Mouse (Mus musculus) limb, embryonic 11.5 days (tissue): ENCODE data around the gene Kremen1. TPM values are rescaled to one million over a fixed set of nuclear protein-coding genes. Genes with fewer than 3 reads are reported as not detected.
A peak's percentile ranks its signal among the peaks of the same experiment; 100 is the strongest.

Experiments
- ATAC-seq: fragments of 200-750 bp; cut with Nextera tagmentation; 2 replicates; pipeline ENCODE4 v1.8.0; 2017; ENCODE audit warnings: low read depth; ENCODE audit not compliant: insufficient number of reproducible peaks, low FRiP score, low TSS enrichment
- DNase-seq: peaks from one replicate; pipeline ENCODE4 v3.0.0-alpha.2; 2015; ENCODE audit warnings: low spot score
- H3K27ac ChIP-seq: fragments of 300-500 bp; sonication (generic); replicated peaks from 2 replicates; pipeline ENCODE4 v1.5.1; 2014; ENCODE audit warnings: low read depth, mild to moderate bottlenecking, low read length
- H3K27me3 ChIP-seq: fragments of 300-500 bp; sonication (generic); 2 replicates; pipeline ENCODE4 v1.6.1; 2014; ENCODE audit warnings: mild to moderate bottlenecking, low read length, mixed read lengths; ENCODE audit not compliant: control insufficient read depth, insufficient read depth
- H3K36me3 ChIP-seq: fragments of 300-500 bp; sonication (generic); 2 replicates; pipeline ENCODE4 v1.6.1; 2014; ENCODE audit warnings: mild to moderate bottlenecking, low read length, moderate library complexity, mixed read lengths; ENCODE audit not compliant: control insufficient read depth, insufficient read depth
- H3K4me1 ChIP-seq: fragments of 300-500 bp; sonication (generic); 2 replicates; pipeline ENCODE4 v1.6.1; 2014; ENCODE audit warnings: low read length, mixed read lengths; ENCODE audit not compliant: control insufficient read depth, insufficient read depth
- H3K4me2 ChIP-seq: fragments of 300-500 bp; sonication (generic); 2 replicates; pipeline ENCODE4 v1.6.1; 2014; ENCODE audit warnings: low read depth, mild to moderate bottlenecking, moderate library complexity; ENCODE audit not compliant: severe bottlenecking
- H3K4me3 ChIP-seq: fragments of 300-500 bp; sonication (generic); 2 replicates; pipeline ENCODE4 v1.5.1; 2014; ENCODE audit warnings: low read depth, low read length
- H3K9ac ChIP-seq: fragments of 300-500 bp; sonication (generic); 2 replicates; pipeline ENCODE4 v1.6.1; 2014; ENCODE audit warnings: mild to moderate bottlenecking, low read length
- H3K9me3 ChIP-seq: fragments of 300-500 bp; sonication (generic); 2 replicates; pipeline ENCODE4 v1.6.1; 2016; ENCODE audit warnings: low read length; ENCODE audit not compliant: control insufficient read depth
- WGBS: fragments of 180-500 bp; shearing (Covaris S2); extraction: QIAGEN DNeasy Blood & Tissue Kit; methylation state at CpG from one replicate; pipeline ENCODE4 v1.1.7; 2014; 5-methylcytosine and 5-hydroxymethylcytosine counted together
- polyA plus RNA-seq: library from polyadenylated mRNA; unstranded; fragments of >200 nt; fragmentation: Nextera tagmentation; extraction: Ambion mirVana; gene quantifications from 2 replicates; pipeline ENCODE4 v1.2.1, GENCODE M21; 2014

The Kremen1 gene
- polyA plus RNA-seq, 1 experiment from 2014 or later: 10.3 TPM

DNA sequence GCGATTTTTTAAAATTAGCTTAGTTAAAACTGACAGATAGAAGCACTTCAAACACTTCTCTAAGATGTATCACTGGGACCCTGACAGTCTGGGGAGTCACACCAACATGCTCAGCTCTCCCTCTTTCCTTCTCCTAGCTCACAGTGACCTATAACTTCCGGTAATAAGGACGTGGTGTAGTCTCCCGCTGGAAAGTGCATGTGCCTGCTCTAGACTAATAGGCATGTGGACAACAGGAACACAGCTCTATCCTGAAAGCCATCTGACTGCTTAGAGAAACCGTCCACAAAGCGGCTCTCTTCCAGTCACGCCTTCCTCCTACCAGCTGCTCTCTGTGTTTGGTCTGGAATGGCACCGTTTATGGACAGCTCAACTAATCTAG is 16.6 kb downstream of the Kremen1 start:
- Histone ChIP-seq H3K36me3 (peaks cover 7% of the 10 kb centered on the region; the same call in 1 of the 2 replicates), H3K9me3 (no peaks in the 10 kb centered on the region), H3K4me2 (peak overlapping the region; percentile 29), H3K27me3 (no peaks in the 10 kb centered on the region), H3K27ac (peak overlapping the region; percentile 45; the same call in 1 of the 2 replicates), H3K9ac (no peak overlapping the region), H3K4me1 (peaks cover 27% of the 10 kb centered on the region), H3K4me3 (no peak overlapping the region)
- DNase-seq (peak; percentile 51), ATAC-seq (no peak)
- WGBS: 13% methylated on average over 8 of the region's 8 CpGs

DNA sequence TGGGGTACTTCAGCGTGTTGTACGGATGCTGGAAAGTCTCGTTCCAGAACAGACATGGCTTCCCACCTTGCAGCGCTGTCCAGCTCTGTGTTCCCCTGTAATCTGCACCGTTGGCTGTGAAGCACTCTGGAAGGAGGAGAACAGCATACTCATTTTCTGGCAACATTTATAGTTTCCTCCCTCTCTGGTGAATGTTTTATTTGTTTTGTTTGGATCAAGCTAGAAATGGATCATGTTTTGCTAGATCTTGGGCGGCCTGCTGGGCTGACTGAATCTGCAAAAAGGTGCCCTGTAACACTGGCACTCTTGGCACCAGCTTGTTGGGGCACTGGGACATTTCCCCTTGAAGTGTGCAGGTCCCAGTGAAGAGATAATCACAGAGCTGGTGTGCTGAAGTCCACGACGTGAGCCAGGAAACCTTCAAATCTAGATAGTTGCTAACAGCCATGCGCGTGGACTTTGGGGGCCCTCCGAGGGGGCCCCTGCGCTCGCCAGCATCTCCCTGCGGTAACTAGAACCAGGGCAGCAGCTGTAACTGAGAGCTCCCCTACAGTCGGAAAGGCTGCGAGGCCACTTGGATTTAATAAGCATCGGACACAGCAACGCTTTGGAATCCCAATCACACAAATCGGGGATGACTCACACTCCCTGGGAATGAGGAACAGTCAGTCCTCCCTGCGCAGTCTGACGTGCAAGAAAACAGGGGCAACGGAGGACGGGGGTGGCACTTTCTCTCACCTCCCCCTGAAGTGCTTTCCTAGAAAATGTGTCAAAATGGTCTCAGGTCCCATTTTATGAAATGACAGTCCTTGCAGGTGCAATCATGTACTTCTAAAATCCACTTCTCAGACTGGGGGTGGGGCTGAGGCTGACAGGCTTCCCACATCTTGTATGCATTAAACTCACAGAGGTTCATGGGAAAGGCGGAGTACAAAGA is 17.3 kb downstream of the Kremen1 start:
- DNase-seq (peak; percentile 34), ATAC-seq (no peak)
- peak overlapping the region; percentile 29 for H3K4me2 ChIP-seq
- H3K9ac ChIP-seq: no peak overlapping the region
- peak overlapping the region; percentile 45; the same call in 1 of the 2 replicates for H3K27ac ChIP-seq
- H3K27me3 ChIP-seq: no peaks in the 10 kb centered on the region
- peaks cover 7% of the 10 kb centered on the region; the same call in 1 of the 2 replicates for H3K36me3 ChIP-seq
- no peaks in the 10 kb centered on the region for H3K9me3 ChIP-seq
- WGBS: 48% methylated on average over 24 of the region's 24 CpGs
- H3K4me3 ChIP-seq: no peak overlapping the region
- H3K4me1 ChIP-seq: peaks cover 28% of the 10 kb centered on the region

DNA sequence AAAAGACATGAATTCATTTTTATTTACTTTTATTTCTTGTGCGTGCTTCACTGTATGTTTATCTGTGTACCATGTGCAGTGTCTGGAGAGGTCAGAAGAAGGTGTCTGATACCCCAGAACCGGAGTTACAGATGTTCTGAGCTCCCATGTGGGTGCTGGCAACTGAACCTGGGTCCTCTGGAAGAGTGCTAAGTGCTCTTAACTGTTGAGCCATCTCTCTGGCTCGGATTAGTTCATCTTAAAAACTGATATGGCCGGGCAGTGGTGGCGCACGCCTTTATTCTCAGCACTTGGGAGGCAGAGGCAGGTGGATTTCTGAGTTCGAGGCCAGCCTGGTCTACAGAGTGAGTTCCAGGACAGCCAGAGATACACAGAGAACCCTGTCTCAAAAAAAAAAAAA is 18.1 kb downstream of the Kremen1 start:
- DNase-seq: no peak
- ATAC-seq: no peak
- peaks cover 28% of the 10 kb centered on the region for H3K4me1 ChIP-seq
- H3K9me3 ChIP-seq: no peaks in the 10 kb centered on the region
- no peaks in the 10 kb centered on the region for H3K27me3 ChIP-seq
- no peak overlapping the region for H3K4me3 ChIP-seq
- H3K9ac ChIP-seq: no peak overlapping the region
- H3K27ac ChIP-seq: no peak overlapping the region
- H3K4me2 ChIP-seq: no peak overlapping the region
- WGBS: 96% methylated on average over 7 of the region's 7 CpGs
- peaks cover 7% of the 10 kb centered on the region; the same call in 1 of the 2 replicates for H3K36me3 ChIP-seq

DNA sequence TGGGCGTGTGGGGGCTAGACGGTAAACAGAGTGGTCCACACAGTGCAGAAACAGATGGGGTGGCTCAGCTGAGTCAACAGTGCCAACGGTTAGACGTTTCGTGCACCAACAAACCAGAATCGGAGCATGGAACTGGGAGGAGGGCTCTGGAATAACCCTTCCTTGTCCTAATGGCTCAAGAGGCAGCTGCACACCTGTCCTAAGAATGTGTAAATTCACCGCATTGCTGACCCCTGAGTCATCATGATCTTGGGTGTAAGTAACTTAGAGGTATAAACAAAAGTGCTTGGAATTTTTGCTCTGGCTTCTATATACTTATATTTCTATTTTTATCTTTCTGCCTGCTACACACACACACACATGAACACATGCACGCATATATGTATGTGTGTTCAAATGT is 19.2 kb downstream of the Kremen1 start:
- H3K27ac ChIP-seq: no peak overlapping the region
- no peak overlapping the region for H3K9ac ChIP-seq
- H3K4me2 ChIP-seq: no peak overlapping the region
- no peak for DNase-seq
- peaks cover 28% of the 10 kb centered on the region for H3K4me1 ChIP-seq
- ATAC-seq: no peak
- no peaks in the 10 kb centered on the region for H3K9me3 ChIP-seq
- H3K27me3 ChIP-seq: no peaks in the 10 kb centered on the region
- peaks cover 11% of the 10 kb centered on the region; the same call in 1 of the 2 replicates for H3K36me3 ChIP-seq
- H3K4me3 ChIP-seq: no peak overlapping the region
- 90% methylated on average over 8 of the region's 8 CpGs for WGBS

DNA sequence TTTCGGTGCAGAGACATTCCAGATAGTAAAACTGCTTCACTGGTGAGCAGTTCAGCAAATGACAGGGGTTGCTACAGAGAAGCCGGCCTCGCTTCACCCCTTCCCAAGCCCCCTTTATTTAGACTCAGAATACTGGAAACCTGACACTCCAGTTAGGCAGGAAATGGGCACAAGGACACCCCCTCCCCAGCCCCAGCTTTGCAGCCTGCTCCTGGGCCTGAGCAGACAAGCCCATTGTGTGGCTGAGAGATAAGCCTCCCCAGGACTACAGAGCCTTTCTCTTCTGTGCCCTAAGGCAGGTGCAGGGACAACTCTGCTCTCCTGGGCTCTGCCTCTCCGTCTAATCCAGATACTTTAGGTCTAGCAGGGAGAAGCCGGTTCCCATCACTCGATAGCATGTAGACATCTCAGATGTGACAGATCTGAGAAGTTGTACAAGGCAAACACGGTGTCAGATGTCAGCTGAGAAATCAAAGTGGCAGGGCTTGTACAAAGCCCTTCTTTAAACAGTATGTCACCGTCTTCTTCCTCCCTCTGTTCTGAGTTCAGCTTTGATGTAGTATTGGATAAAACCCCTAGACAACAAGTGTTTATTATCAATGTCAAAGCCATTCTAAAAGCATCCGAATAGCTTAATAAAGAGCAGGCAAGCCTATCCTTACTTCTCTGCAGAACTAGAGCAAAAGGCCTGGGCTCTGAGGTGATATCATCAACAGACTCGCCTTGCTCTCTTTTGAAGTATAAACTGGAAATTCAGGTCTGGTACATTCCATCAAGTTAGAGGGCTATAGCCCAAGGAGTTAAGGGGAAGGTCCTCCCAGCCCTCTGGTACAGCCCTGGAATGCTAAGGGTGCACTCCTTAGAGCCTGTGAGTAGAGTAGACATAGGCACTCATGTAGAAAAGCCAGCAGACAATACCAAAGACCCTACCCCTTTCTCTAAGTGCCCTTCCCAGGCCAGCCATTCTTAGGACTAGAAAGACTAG is 21.4 kb downstream of the Kremen1 start:
- Histone ChIP-seq H3K36me3 (peaks cover 11% of the 10 kb centered on the region; the same call in 1 of the 2 replicates), H3K4me3 (no peak overlapping the region), H3K4me1 (peaks cover 21% of the 10 kb centered on the region), H3K27me3 (no peaks in the 10 kb centered on the region), H3K27ac (no peak overlapping the region), H3K9ac (no peak overlapping the region), H3K4me2 (peak overlapping the region; percentile 3), H3K9me3 (no peaks in the 10 kb centered on the region)
- peak; percentile 79 for ATAC-seq
- peak; percentile 62 for DNase-seq
- 10% methylated on average over 10 of the region's 10 CpGs for WGBS

DNA sequence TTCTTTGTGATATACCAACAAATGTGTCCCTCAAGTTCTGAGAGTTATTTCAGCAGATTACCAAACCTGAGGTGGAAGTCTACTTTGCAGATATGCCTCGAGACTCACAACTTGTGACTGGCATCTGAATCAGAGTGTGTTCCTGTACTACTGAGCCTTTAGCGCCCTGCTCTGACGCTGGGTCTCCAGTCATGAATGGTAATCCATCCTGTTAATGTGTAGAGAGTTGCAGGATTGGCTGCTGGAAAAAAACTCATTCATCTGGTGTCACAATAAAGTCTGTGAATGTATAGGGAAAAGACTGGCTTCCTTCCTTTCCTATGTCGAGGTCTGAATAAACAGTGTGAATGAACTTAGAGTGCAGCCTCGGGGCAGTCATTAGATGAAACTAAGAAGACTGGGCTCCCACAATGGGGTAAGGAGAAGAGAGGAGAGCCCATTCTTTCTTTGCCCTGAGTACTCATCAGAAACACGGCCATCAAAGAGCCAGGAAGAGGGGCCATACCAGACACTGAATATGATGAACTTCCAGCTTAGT is 41.4 kb downstream of the Kremen1 start:
- H3K9me3 ChIP-seq: no peaks in the 10 kb centered on the region
- peaks cover 2% of the 10 kb centered on the region; the same call in 1 of the 2 replicates for H3K4me1 ChIP-seq
- no peak for ATAC-seq
- 74% methylated on average over 6 of the region's 6 CpGs for WGBS
- H3K9ac ChIP-seq: no peak overlapping the region
- H3K27me3 ChIP-seq: no peaks in the 10 kb centered on the region
- no peak overlapping the region for H3K4me2 ChIP-seq
- H3K4me3 ChIP-seq: no peak overlapping the region
- no peak for DNase-seq
- H3K36me3 ChIP-seq: no peaks in the 10 kb centered on the region
- H3K27ac ChIP-seq: no peak overlapping the region

DNA sequence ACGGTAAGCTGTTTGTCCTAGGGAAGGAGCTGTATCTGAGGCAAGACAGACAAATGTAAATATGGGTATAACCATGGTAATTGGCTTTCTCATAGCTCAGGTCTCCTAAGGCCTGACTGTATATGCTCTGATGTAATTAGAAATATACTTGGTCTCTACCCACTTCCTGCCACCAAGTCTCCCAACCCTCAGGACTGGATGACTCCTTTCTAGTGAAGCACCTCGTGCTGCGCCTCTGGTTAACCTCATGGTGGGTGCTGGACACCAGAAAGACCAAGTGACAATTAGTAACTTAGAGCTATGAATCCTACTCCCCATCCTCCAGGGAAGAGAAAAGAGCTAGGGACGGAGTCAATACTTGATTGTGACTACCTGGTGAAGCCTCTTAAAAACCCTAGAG is 42.0 kb downstream of the Kremen1 start:
- H3K27ac ChIP-seq: no peak overlapping the region
- no peak overlapping the region for H3K4me2 ChIP-seq
- WGBS: 92% methylated on average over 4 of the region's 4 CpGs
- no peak overlapping the region for H3K9ac ChIP-seq
- no peaks in the 10 kb centered on the region for H3K9me3 ChIP-seq
- no peaks in the 10 kb centered on the region for H3K36me3 ChIP-seq
- H3K4me3 ChIP-seq: no peak overlapping the region
- ATAC-seq (no peak), DNase-seq (no peak)
- H3K4me1 ChIP-seq: peaks cover 2% of the 10 kb centered on the region; the same call in 1 of the 2 replicates
- no peaks in the 10 kb centered on the region for H3K27me3 ChIP-seq
